Mouse (Mus musculus): ENCODE measurements at regions not wholly inside any gene's neighbourhood (a gene's known extent, or its start where the extent isn't known, plus 50 kb on each side); places are given as distances from the start of the nearest gene placed in this dataset.

GRCm38 (mm10) chr14:24586133-24586908 lies 99.4 kb downstream of the Rps24 start:
- Histone ChIP-seq H3K4me2 (ENCODE audit: low read depth, low read length) (no peak overlapping the region), H3K9me3 (replicated peaks; ENCODE audit: control insufficient read depth, low read length) (no peaks in the 10 kb centered on the region), H3K27me3 (ENCODE audit: control insufficient read depth, insufficient read depth, low read length) (no peaks in the 10 kb centered on the region), H3K4me3 (ENCODE audit: low read depth, low read length) (no peak overlapping the region), H3K27ac (replicated peaks; ENCODE audit: low read depth, low read length) (no peak overlapping the region), H3K9ac (replicated peaks; ENCODE audit: low read length) (no peak overlapping the region), H3K4me1 (ENCODE audit: control insufficient read depth, insufficient read depth, low read length) (no peaks in the 10 kb centered on the region), H3K36me3 (replicated peaks; ENCODE audit: control insufficient read depth, insufficient read depth, low read depth, low read length) (no peaks in the 10 kb centered on the region)
- DNase-seq (ENCODE audit: low spot score) (no peak), ATAC-seq (replicated peaks; ENCODE audit: insufficient number of reproducible peaks, low FRiP score, low TSS enrichment, low read depth) (no peak)
- 64% methylated on average over 7 of the region's 7 CpGs for WGBS

- H3K4me3 ChIP-seq (ENCODE audit: low read depth, low read length): no peak overlapping the region
- no peaks in the 10 kb centered on the region for H3K9me3 ChIP-seq (replicated peaks; ENCODE audit: control insufficient read depth, low read length)
- no peak overlapping the region for H3K9ac ChIP-seq (replicated peaks; ENCODE audit: low read length)
- no peak overlapping the region for H3K4me2 ChIP-seq (ENCODE audit: low read depth, low read length)
- H3K27me3 ChIP-seq (ENCODE audit: control insufficient read depth, insufficient read depth, low read length): no peaks in the 10 kb centered on the region
- 78% methylated on average over 12 of the region's 12 CpGs for WGBS
- H3K36me3 ChIP-seq (replicated peaks; ENCODE audit: control insufficient read depth, insufficient read depth, low read depth, low read length): no peaks in the 10 kb centered on the region
- no peak overlapping the region for H3K27ac ChIP-seq (replicated peaks; ENCODE audit: low read depth, low read length)
- no peak for ATAC-seq (replicated peaks; ENCODE audit: insufficient number of reproducible peaks, low FRiP score, low TSS enrichment, low read depth)
- no peak for DNase-seq (ENCODE audit: low spot score)
- H3K4me1 ChIP-seq (ENCODE audit: control insufficient read depth, insufficient read depth, low read length): no peaks in the 10 kb centered on the region
These were observed 100.2 kb downstream of the Rps24 start for GRCm38 (mm10) chr14:24586982-24587672.

GRCm38 (mm10) chr14:24588041-24588440 lies 101.1 kb downstream of the Rps24 start:
- Histone ChIP-seq H3K27ac (replicated peaks; ENCODE audit: low read depth, low read length) (no peak overlapping the region), H3K9ac (replicated peaks; ENCODE audit: low read length) (no peak overlapping the region), H3K27me3 (ENCODE audit: control insufficient read depth, insufficient read depth, low read length) (no peaks in the 10 kb centered on the region), H3K4me3 (ENCODE audit: low read depth, low read length) (no peak overlapping the region), H3K36me3 (replicated peaks; ENCODE audit: control insufficient read depth, insufficient read depth, low read depth, low read length) (no peaks in the 10 kb centered on the region), H3K4me2 (ENCODE audit: low read depth, low read length) (no peak overlapping the region), H3K4me1 (ENCODE audit: control insufficient read depth, insufficient read depth, low read length) (no peaks in the 10 kb centered on the region), H3K9me3 (replicated peaks; ENCODE audit: control insufficient read depth, low read length) (no peaks in the 10 kb centered on the region)
- WGBS: 78% methylated on average over 3 of the region's 3 CpGs
- ATAC-seq (replicated peaks; ENCODE audit: insufficient number of reproducible peaks, low FRiP score, low TSS enrichment, low read depth) (no peak), DNase-seq (ENCODE audit: low spot score) (no peak)

- H3K4me3 ChIP-seq (ENCODE audit: low read depth, low read length): no peak overlapping the region
- no peaks in the 10 kb centered on the region for H3K4me1 ChIP-seq (ENCODE audit: control insufficient read depth, insufficient read depth, low read length)
- no peak overlapping the region for H3K27ac ChIP-seq (replicated peaks; ENCODE audit: low read depth, low read length)
- peak; percentile 35 for DNase-seq (ENCODE audit: low spot score)
- 31% methylated on average over 14 of the region's 14 CpGs for WGBS
- H3K4me2 ChIP-seq (ENCODE audit: low read depth, low read length): no peak overlapping the region
- no peak overlapping the region for H3K9ac ChIP-seq (replicated peaks; ENCODE audit: low read length)
- H3K36me3 ChIP-seq (replicated peaks; ENCODE audit: control insufficient read depth, insufficient read depth, low read depth, low read length): no peaks in the 10 kb centered on the region
- ATAC-seq (replicated peaks; ENCODE audit: insufficient number of reproducible peaks, low FRiP score, low TSS enrichment, low read depth): no peak
- no peaks in the 10 kb centered on the region for H3K9me3 ChIP-seq (replicated peaks; ENCODE audit: control insufficient read depth, low read length)
- no peaks in the 10 kb centered on the region for H3K27me3 ChIP-seq (ENCODE audit: control insufficient read depth, insufficient read depth, low read length)
These were observed 119.7 kb downstream of the Rps24 start for GRCm38 (mm10) chr14:24606444-24607173.

- Histone ChIP-seq H3K27ac (replicated peaks; ENCODE audit: low read depth, low read length) (no peak overlapping the region), H3K9me3 (replicated peaks; ENCODE audit: control insufficient read depth, low read length) (no peaks in the 10 kb centered on the region), H3K4me2 (ENCODE audit: low read depth, low read length) (no peak overlapping the region), H3K4me3 (ENCODE audit: low read depth, low read length) (no peak overlapping the region), H3K4me1 (ENCODE audit: control insufficient read depth, insufficient read depth, low read length) (no peaks in the 10 kb centered on the region), H3K36me3 (replicated peaks; ENCODE audit: control insufficient read depth, insufficient read depth, low read depth, low read length) (no peaks in the 10 kb centered on the region), H3K9ac (replicated peaks; ENCODE audit: low read length) (no peak overlapping the region), H3K27me3 (ENCODE audit: control insufficient read depth, insufficient read depth, low read length) (no peaks in the 10 kb centered on the region)
- ATAC-seq (replicated peaks; ENCODE audit: insufficient number of reproducible peaks, low FRiP score, low TSS enrichment, low read depth) (no peak), DNase-seq (ENCODE audit: low spot score) (no peak)
- 86% methylated on average over 1 of the region's 1 CpGs for WGBS
These were observed 121.4 kb downstream of the Rps24 start for GRCm38 (mm10) chr14:24608356-24608755.

GRCm38 (mm10) chr14:24612254-24612995 lies 125.5 kb downstream of the Rps24 start:
- no peak overlapping the region for H3K4me3 ChIP-seq (ENCODE audit: low read depth, low read length)
- H3K9me3 ChIP-seq (replicated peaks; ENCODE audit: control insufficient read depth, low read length): no peaks in the 10 kb centered on the region
- H3K4me1 ChIP-seq (ENCODE audit: control insufficient read depth, insufficient read depth, low read length): no peaks in the 10 kb centered on the region
- ATAC-seq (replicated peaks; ENCODE audit: insufficient number of reproducible peaks, low FRiP score, low TSS enrichment, low read depth): no peak
- H3K36me3 ChIP-seq (replicated peaks; ENCODE audit: control insufficient read depth, insufficient read depth, low read depth, low read length): no peaks in the 10 kb centered on the region
- no peak overlapping the region for H3K4me2 ChIP-seq (ENCODE audit: low read depth, low read length)
- H3K27ac ChIP-seq (replicated peaks; ENCODE audit: low read depth, low read length): no peak overlapping the region
- WGBS: 83% methylated on average over 4 of the region's 4 CpGs
- DNase-seq (ENCODE audit: low spot score): no peak
- no peak overlapping the region for H3K9ac ChIP-seq (replicated peaks; ENCODE audit: low read length)
- no peaks in the 10 kb centered on the region for H3K27me3 ChIP-seq (ENCODE audit: control insufficient read depth, insufficient read depth, low read length)

- WGBS: 94% methylated on average over 3 of the region's 3 CpGs
- no peak overlapping the region for H3K27ac ChIP-seq (replicated peaks; ENCODE audit: low read depth, low read length)
- H3K9ac ChIP-seq (replicated peaks; ENCODE audit: low read length): no peak overlapping the region
- no peak overlapping the region for H3K4me3 ChIP-seq (ENCODE audit: low read depth, low read length)
- DNase-seq (ENCODE audit: low spot score) (no peak), ATAC-seq (replicated peaks; ENCODE audit: insufficient number of reproducible peaks, low FRiP score, low TSS enrichment, low read depth) (no peak)
- H3K27me3 ChIP-seq (ENCODE audit: control insufficient read depth, insufficient read depth, low read length): no peaks in the 10 kb centered on the region
- H3K4me2 ChIP-seq (ENCODE audit: low read depth, low read length): no peak overlapping the region
- H3K4me1 ChIP-seq (ENCODE audit: control insufficient read depth, insufficient read depth, low read length): no peaks in the 10 kb centered on the region
- H3K9me3 ChIP-seq (replicated peaks; ENCODE audit: control insufficient read depth, low read length): no peaks in the 10 kb centered on the region
- no peaks in the 10 kb centered on the region for H3K36me3 ChIP-seq (replicated peaks; ENCODE audit: control insufficient read depth, insufficient read depth, low read depth, low read length)
These were observed 128.9 kb downstream of the Rps24 start for GRCm38 (mm10) chr14:24615776-24616175.
